Mouse (Mus musculus) liver, embryonic 11.5 days (tissue): ENCODE data around the gene Sh3gl1. TPM values are rescaled to one million over a fixed set of nuclear protein-coding genes. Genes with fewer than 3 reads are reported as not detected.

ENCODE experiments used
- ATAC-seq: fragments of 200-750 bp; cut with Nextera tagmentation; replicated peaks from 2 replicates; pipeline ENCODE4 v1.8.0; 2017; ENCODE audit warnings: moderate number of reproducible peaks, mild to moderate bottlenecking, moderate TSS enrichment, moderate library complexity; ENCODE audit not compliant: low FRiP score
- DNase-seq: peaks from one replicate; pipeline ENCODE4 v3.0.0-alpha.2; 2017; ENCODE audit warnings: low spot score
- H3K27ac ChIP-seq: fragments of 300-500 bp; sonication (generic); 2 replicates; pipeline ENCODE4 v1.5.1; 2014; ENCODE audit warnings: mild to moderate bottlenecking, low read depth, low read length, control low read depth
- H3K27me3 ChIP-seq: fragments of 300-500 bp; sonication (generic); replicated peaks from 2 replicates; pipeline ENCODE4 v1.6.1; 2014; ENCODE audit warnings: low read length, mixed read lengths; ENCODE audit not compliant: control insufficient read depth, insufficient read depth
- H3K36me3 ChIP-seq: fragments of 300-500 bp; sonication (generic); 2 replicates; pipeline ENCODE4 v1.6.1; 2014; ENCODE audit warnings: mild to moderate bottlenecking, low read length, moderate library complexity, mixed read lengths; ENCODE audit not compliant: control insufficient read depth, insufficient read depth
- H3K4me1 ChIP-seq: fragments of 300-500 bp; sonication (generic); replicated peaks from 2 replicates; pipeline ENCODE4 v1.6.1; 2014; ENCODE audit warnings: low read length, mixed read lengths; ENCODE audit not compliant: control insufficient read depth, insufficient read depth
- H3K4me2 ChIP-seq: fragments of 300-500 bp; sonication (generic); 2 replicates; pipeline ENCODE4 v1.6.1; 2014; ENCODE audit warnings: mild to moderate bottlenecking, control low read depth, moderate library complexity
- H3K4me3 ChIP-seq: fragments of 300-500 bp; sonication (generic); 2 replicates; pipeline ENCODE4 v1.5.1; 2014; ENCODE audit warnings: low read depth, low read length, control low read depth
- H3K9ac ChIP-seq: fragments of 300-500 bp; sonication (generic); 2 replicates; pipeline ENCODE4 v1.6.1; 2014; ENCODE audit warnings: low read depth, low read length, control low read depth
- H3K9me3 ChIP-seq: fragments of 300-500 bp; sonication (generic); 2 replicates; pipeline ENCODE4 v1.6.1; 2016; ENCODE audit warnings: low read length, inconsistent platforms, mixed read lengths; ENCODE audit not compliant: control insufficient read depth
- WGBS: fragments of 180-500 bp; shearing (Covaris S2); extraction: QIAGEN DNeasy Blood & Tissue Kit; methylation state at CpG from one replicate; pipeline ENCODE4 v1.1.7; 2014; 5-methylcytosine and 5-hydroxymethylcytosine counted together
- polyA plus RNA-seq: library from polyadenylated mRNA; unstranded; fragments of >200 nt; fragmentation: Nextera tagmentation; extraction: Ambion mirVana; gene quantifications from 2 replicates; pipeline ENCODE4 v1.2.1, GENCODE M21; 2014

Sh3gl1 gene
- polyA plus RNA-seq, 1 experiment from 2014 or later, result 96.4 TPM

DNA sequence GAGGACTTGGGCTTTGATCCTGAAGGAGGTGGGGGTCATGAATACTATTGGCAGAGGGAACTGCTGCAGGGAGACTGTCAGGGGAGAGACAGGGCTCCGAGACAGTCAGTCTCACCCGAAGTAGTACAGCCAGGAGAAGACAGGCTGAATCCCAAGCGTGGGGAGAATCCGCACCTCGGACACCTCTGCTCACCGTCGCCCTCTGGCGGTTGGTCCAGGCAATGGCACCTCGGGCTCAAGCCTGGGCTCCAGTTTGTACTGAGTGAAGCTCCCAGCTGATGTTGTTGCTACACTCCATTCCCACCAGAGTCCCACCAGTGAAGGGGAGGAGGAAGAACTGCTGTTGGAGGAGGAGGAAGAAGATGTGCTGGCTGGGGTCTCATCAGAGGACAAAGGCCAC lies 25.8 kb downstream of the Sh3gl1 start:
- ATAC-seq (no peak), DNase-seq (peak; percentile 75)
- Histone ChIP-seq H3K4me1 (peaks cover 17% of the 10 kb centered on the region), H3K4me3 (peak overlapping the region; percentile 83; the same call in 1 of the 2 replicates), H3K9ac (no peak overlapping the region), H3K27ac (no peak overlapping the region), H3K4me2 (peak overlapping the region; percentile 99), H3K27me3 (no peaks in the 10 kb centered on the region), H3K9me3 (no peaks in the 10 kb centered on the region), H3K36me3 (peaks cover 15% of the 10 kb centered on the region)
- WGBS, result 6% methylated on average over 9 of the region's 9 CpGs

DNA sequence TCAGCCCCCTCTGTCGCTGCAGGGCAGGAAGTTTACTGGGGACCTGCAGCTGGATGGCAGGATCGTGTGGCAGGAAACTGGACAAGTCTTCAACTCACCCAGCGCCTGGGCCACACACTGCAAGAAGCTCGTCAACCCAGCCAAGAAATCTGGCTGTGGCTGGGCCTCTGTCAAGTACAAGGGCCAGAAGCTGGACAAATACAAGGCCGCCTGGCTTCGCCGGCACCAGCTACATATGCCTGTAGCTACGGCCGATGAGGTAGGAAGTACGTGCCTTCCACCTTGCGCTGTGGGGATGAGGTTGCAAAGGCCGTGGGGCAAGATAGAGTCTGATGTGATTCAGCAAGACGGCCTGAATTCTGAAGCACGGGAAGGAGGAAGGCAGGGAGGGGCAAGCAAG lies 26.2 kb downstream of the Sh3gl1 start:
- Histone ChIP-seq H3K4me3 (peak overlapping the region; percentile 83), H3K9ac (no peak overlapping the region), H3K4me2 (peak overlapping the region; percentile 99), H3K27ac (no peak overlapping the region), H3K9me3 (no peaks in the 10 kb centered on the region), H3K4me1 (peaks cover 17% of the 10 kb centered on the region), H3K27me3 (no peaks in the 10 kb centered on the region), H3K36me3 (peaks cover 10% of the 10 kb centered on the region)
- ATAC-seq, result no peak
- no peak for DNase-seq
- WGBS, result 66% methylated on average over 14 of the region's 14 CpGs

DNA sequence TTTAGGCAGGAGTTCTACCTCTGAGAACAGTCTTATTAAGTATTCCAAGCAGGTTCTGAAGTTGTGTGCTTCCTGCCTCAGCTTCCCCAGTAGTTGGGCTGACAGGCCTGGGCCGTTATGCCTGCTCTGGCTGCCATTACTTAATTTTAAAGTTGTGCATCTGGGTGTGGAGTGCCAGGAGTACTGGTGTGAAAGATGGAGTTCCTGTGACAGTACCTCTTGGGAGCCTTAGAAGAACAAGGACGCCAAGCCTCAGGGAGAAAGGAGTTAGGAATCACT lies 26.5 kb downstream of the Sh3gl1 start:
- Histone ChIP-seq H3K36me3 (peaks cover 7% of the 10 kb centered on the region), H3K9me3 (no peaks in the 10 kb centered on the region), H3K4me3 (peak overlapping the region; percentile 83), H3K4me2 (peak overlapping the region; percentile 99), H3K27ac (no peak overlapping the region), H3K9ac (0 out of 2 replicates have a peak overlapping the region, but pooled peaks have one; percentile 64), H3K4me1 (peaks cover 17% of the 10 kb centered on the region), H3K27me3 (0 out of 2 replicates have a peak, but pooled peaks cover 2% of the 10 kb centered on the region)
- DNase-seq, result no peak
- ATAC-seq, result no peak
- WGBS, result 36% methylated on average over 2 of the region's 2 CpGs

GRCm38 (mm10) chr17:56009088-56009961 lies 27.1 kb downstream of the Sh3gl1 start:
- H3K9me3 ChIP-seq, result no peaks in the 10 kb centered on the region
- H3K4me2 ChIP-seq, result peak overlapping the region; percentile 99
- peak; percentile 92 for DNase-seq
- H3K36me3 ChIP-seq, result peaks cover 6% of the 10 kb centered on the region
- 2% methylated on average over 62 of the region's 62 CpGs for WGBS
- ATAC-seq, result peak; percentile 90
- peak overlapping the region; percentile 87 for H3K27ac ChIP-seq
- H3K4me1 ChIP-seq, result peaks cover 17% of the 10 kb centered on the region
- H3K27me3 ChIP-seq, result 0 out of 2 replicates have a peak, but pooled peaks cover 2% of the 10 kb centered on the region
- H3K4me3 ChIP-seq, result peak overlapping the region; percentile 83
- H3K9ac ChIP-seq, result peak overlapping the region; percentile 65

GRCm38 (mm10) chr17:56008356-56009087 lies 27.9 kb downstream of the Sh3gl1 start:
- H3K36me3 ChIP-seq, result peaks cover 6% of the 10 kb centered on the region
- H3K27me3 ChIP-seq, result 0 out of 2 replicates have a peak, but pooled peaks cover 2% of the 10 kb centered on the region
- peak overlapping the region; percentile 99 for H3K4me2 ChIP-seq
- DNase-seq (peak; percentile 83), ATAC-seq (peak; percentile 87)
- peak overlapping the region; percentile 65 for H3K9ac ChIP-seq
- under 1% methylated on average over 21 of the region's 21 CpGs for WGBS
- peak overlapping the region; percentile 83 for H3K4me3 ChIP-seq
- no peaks in the 10 kb centered on the region for H3K9me3 ChIP-seq
- H3K27ac ChIP-seq, result peak overlapping the region; percentile 87
- H3K4me1 ChIP-seq, result peaks cover 17% of the 10 kb centered on the region

GRCm38 (mm10) chr17:56007444-56008355 lies 28.7 kb downstream of the Sh3gl1 start:
- Histone ChIP-seq H3K4me1 (peaks cover 17% of the 10 kb centered on the region), H3K9ac (no peak overlapping the region), H3K36me3 (no peaks in the 10 kb centered on the region), H3K4me2 (peak overlapping the region; percentile 99), H3K9me3 (no peaks in the 10 kb centered on the region), H3K27me3 (0 out of 2 replicates have a peak, but pooled peaks cover 2% of the 10 kb centered on the region), H3K4me3 (0 out of 2 replicates have a peak overlapping the region, but pooled peaks have one; percentile 21), H3K27ac (peak overlapping the region; percentile 87)
- ATAC-seq (peak; percentile 13; the same call in 1 of the 2 replicates), DNase-seq (no peak)
- WGBS, result 31% methylated on average over 13 of the region's 14 CpGs

GRCm38 (mm10) chr17:56006956-56007355 lies 29.5 kb downstream of the Sh3gl1 start:
- DNase-seq (no peak), ATAC-seq (no peak)
- no peak overlapping the region for H3K4me2 ChIP-seq
- H3K9ac ChIP-seq, result no peak overlapping the region
- H3K4me1 ChIP-seq, result peaks cover 17% of the 10 kb centered on the region
- WGBS, result 52% methylated on average over 10 of the region's 10 CpGs
- no peaks in the 10 kb centered on the region for H3K9me3 ChIP-seq
- no peak overlapping the region for H3K4me3 ChIP-seq
- H3K36me3 ChIP-seq, result no peaks in the 10 kb centered on the region
- H3K27ac ChIP-seq, result no peak overlapping the region; the same call in 1 of the 2 replicates
- H3K27me3 ChIP-seq, result 0 out of 2 replicates have a peak, but pooled peaks cover 2% of the 10 kb centered on the region
